Mouse (Mus musculus) erythroblast, adult 5-6 weeks (primary cell): ENCODE measurements around the gene Gm49378. TPM values are rescaled to one million over a fixed set of nuclear protein-coding genes. Genes with fewer than 3 reads are reported as not detected.

Experiments
- ATAC-seq: replicated peaks from 2 replicates; pipeline ENCODE4 v1.8.0; 2016; ENCODE audit warnings: moderate number of reproducible peaks, mild to moderate bottlenecking, moderate TSS enrichment, inconsistent platforms; ENCODE audit not compliant: poor library complexity, low FRiP score, severe bottlenecking
- total RNA-seq, 2 experiments: library from RNA; stranded (forward) in 1 of 2; stranded (reverse) in 1 of 2; fragments of 150-400 nt in 1 of 2; fragments of 200-764, 138-1000 nt in 1 of 2; gene quantifications; 2 replicates each; pipeline versions ENCODE4 v1.2.3 to v1.2.4; 2015 to 2017; ENCODE audit warnings: low replicate concordance in 2 of 2

The Gm49378 gene
- total RNA-seq (2015; ENCODE audit: low replicate concordance) (0.96 and 5.4 TPM in 2 replicates), total RNA-seq (2017; ENCODE audit: low replicate concordance) (5.4 TPM in 1 of 2 replicates, not detected in the other)

DNA sequence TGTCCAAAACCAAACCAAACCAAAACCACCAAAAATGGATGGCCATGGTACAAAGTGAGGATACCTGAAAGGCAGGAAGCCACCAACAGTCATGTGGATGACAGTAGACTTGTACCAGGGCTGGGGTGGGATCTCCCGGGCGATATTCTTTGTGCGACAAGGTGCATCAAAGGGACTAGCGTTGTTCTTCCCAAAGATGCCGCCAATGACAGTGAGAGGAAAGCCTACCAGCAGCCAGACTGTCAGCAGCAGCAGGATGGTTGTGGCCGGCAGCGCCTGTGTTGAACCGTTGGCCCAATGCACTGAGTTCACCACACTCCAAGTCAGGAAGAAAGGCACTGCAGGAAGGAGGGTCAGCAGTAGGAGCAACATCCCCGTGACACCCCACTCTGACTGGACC, at the start of gene Gm49378:
Gene Gm49378 (minus strand): TSS at position 101 of the 400 bp plus-strand sequence.
- no peak for ATAC-seq

DNA sequence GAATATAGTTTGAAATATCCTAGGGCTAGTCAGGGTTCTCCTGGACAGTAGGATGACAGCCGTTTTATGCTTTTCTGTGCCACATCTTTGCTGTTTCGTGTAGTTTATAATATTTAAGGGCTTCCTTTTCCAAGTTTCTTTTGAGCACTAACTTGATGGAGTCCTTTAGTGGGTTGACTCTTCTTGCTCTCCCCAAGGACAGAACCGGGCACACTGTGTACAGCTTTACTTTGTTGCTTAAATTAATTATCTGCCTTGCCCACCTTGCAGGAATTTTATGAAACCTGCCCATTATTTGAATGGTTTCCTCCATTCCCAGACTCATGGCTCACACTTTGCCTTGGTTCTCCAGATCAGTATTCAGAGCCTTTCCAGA, 44.4 kb upstream of the Gm49378 start:
- ATAC-seq = peak; percentile 37

DNA sequence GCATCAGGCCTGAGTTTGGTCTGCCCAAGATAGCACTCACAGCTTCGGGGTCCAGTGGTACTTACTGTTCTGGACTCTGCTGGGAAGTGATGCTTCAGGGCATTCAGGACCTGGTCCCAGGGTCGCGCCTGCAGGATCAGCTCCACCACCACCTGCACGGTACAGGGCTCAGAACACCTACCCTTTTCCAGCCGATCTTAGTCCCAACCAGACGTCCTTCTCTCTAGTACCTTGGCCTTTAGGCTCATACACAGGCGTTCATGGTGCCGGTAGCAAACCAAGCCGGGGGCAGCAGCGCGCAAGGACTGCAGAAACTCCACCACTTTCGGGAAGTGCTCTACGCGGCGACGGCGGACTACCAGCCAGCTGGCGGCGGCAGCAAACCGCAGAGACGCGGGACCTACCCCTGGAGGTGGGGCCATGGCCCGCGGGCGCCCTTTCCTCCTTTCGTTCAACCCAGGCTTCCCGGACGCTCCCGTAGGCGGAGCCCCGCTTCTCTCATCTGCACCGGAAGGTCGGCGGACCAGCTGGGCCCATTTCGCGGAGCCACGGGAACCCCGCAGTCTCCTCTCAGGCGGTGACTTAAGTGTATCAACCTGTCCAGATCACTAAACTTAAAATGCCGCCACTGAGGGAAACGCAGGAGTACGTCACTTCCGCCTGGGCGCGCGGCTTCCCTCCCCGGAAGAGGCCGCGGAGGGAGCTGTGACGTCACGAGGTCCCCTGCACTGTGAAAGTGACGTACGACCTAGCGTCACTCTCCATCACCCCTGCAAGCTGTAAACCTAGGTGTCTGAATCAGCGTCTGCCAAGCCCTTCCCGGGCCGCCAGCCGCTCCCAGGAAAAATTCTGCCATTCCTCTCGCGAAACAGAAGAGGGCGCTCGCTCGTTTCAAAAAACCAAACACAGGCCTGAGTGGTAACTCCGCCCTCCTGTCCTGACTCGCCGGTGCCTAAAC, 43.7 kb upstream of the Gm49378 start, which contains the start of gene Tinf2:
Gene Tinf2 (minus strand): TSS at position 661 of the 958 bp plus-strand sequence.
- ATAC-seq = peak; percentile 94

DNA sequence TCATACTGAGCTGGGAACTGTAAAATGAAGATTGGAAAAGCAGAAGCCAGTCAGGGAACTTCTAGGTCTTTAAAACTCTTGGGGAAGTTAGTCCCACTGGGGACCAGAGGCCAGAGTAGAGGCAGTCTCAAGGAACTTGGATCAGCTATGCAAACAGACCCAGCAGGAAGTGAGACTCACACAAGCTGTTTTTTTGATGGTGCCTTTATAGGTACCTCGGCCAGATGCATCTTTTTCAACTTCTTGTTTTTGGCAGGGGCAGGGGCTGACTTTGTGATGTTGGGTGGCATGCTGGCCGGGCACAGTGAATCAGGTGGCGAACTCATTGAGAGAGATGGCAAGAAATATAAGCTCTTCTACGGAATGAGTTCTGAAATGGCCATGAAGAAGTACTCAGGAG, 39.9 kb upstream of the Gm49378 start:
- ATAC-seq = no peak

DNA sequence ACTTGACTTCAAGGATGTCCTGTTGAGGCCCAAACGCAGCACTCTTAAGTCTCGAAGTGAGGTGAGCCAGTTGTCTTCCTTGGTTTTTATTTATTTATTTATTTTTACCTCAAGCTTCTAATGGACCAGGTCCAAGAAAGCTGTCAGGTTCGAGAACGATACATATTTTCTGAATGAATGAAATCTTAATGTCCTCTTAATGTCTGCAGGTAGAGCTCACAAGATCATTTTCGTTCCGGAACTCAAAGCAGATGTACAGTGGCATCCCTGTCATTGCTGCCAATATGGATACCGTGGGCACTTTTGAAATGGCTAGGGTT, 35.0 kb upstream of the Gm49378 start:
- no peak for ATAC-seq

DNA sequence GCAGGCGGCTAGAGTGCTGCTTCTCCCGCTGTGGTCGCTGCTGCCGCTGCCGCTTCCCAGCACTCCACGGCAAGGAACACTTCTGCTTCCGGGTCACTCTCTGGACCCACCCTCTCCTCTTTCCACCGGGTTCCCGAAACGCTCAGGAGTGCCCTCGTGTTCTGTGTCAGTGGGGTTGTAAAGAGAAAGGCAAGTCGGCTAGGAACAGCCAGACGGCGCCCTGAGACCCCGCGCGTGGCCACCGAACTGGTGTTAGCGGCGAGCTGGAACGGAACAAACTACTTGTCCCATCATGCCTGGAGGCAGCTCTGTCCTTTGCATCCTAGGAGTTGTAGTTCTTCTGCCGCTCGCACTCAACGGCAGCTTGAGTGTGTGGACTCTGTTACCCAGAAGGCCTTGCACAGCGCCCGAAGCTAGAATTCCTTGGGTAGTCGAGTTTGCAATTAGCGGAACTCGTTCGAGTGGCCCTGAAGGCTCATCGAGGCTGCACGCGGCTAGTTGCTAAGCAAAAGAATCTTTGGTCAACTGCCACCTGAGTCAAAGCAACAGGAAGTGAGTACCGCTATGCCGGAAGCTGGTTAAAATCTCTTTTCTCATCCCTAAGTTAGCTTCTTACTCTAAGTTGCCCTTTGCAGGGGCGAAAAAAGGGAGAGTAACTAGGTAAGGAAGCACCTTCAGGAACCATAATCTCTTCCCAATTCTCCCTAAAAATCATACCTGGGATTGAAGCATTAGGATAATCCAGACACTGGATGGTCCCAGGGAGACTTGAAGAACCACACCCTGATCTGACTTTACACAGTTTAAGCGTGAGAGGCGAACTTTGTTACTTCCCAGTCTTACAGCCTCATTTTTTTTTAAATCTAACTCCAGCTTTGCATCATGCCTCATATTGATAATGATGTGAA, 34.4 kb upstream of the Gm49378 start, which contains the start of the genes Gmpr2 and Nedd8:
Gene Gmpr2 (plus strand): TSS at position 109 of the 908 bp plus-strand sequence.
Gene Nedd8 (minus strand): TSS at position 292 of the 908 bp plus-strand sequence.
- peak; percentile 98 for ATAC-seq

DNA sequence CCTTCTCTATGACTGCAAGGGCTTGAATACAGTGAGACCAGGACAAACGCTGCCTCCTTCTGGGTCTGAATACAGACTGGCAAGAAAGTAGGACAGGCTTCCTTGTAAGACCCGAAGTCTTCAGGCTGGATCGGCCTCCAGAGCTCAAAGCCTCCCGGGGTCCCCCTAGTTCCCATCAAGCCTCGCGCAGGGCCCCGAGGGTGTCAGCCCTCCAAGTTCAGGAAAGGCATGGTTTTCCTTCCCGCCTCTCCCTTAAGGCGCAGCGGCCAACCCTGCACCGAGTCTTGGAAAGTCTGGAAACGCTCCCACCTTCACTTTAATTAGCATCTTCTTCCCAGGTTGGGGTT, 33.8 kb upstream of the Gm49378 start:
- peak; percentile 32 for ATAC-seq

DNA sequence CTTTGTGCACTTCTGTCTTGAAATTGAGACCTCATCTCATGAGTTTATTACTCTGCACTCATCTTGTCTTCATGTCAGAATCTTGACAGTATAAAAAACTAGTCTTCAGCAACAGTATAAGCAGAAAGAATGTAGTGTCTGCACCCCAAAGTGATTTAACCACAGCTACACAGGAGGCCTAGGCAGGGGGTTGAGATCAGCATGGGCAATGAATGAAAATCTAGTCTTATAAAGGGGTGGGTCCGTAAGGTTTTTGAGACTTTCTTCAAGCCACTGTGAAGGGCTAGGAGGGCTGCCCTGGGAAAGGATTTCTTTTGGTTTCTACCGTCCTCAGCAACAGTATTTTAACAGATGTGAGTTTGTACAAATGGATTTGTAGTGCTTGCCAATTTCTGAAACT, 22.9 kb upstream of the Gm49378 start:
- no peak; the same call in 1 of the 2 replicates for ATAC-seq

DNA sequence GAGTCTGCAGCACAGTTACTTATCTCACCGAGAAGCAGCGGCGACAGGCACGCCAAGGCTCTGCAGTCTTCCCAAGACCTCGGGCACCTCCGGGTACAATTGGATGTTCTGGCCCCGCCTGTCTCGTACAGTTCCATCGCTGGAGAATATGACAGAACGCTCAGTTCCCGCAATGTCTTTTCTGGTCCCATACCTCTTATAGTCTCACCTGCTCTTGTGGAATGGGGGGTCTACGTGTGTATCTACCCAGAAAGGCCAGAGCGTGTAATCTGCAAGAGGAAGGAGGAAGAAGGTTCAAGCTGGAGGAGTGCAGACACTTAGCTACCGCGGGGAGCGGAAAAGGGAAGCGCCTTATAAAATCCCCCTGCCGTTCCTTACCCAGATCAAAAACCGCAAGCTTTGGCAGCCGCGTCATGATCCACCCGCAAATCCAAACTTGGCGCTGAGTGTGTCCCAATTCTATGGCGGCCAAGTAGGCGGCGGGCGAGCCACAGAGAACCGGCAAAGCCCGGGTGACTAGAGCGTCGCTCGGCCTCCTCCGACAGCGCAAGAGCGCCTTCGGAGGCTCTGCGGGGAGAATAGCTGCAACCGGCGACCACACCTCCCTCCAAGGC, 22.4 kb upstream of the Gm49378 start, which contains the start of gene Mdp1:
Gene Mdp1 (minus strand): TSS at position 549 of the 614 bp plus-strand sequence.
- peak; percentile 98 for ATAC-seq

DNA sequence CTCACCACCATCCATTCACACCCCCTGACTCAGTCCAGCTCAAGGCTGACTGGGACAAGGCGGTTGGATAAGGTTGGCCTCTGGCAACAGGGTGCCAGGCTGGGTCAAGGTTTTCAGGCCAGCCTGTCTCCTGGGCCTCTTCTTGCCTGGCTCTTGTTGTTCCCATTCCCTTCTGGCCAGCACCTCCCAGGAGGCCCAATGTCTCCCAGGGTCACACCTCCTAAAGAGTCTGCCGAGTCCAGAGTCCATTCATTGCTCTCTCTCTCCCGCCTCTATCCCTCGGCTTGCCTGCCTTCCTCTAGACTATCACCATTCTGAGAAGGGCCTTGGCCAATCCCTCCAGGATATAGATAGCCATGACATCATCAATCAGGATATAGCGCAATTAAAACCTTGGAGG, 20.3 kb upstream of the Gm49378 start:
- ATAC-seq = no peak

DNA sequence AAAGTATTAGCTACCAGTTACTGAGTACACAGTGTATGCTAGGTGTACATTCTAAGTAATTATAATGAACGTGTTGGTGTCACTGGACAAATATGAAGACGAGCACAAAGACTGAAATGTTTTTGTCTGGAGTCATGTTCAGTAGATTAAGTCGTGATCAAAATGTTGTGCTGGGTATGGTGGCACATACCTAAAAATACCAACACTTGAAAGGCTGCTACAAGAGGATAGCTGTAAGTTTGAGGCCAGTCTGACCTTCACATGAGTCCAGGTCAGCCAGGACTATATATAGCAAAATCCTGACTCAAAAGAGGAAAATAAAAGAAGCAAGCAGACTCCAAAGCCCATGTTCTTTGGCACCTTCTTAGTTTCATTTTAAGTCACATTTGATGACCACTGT, 19.2 kb upstream of the Gm49378 start:
- ATAC-seq = no peak

DNA sequence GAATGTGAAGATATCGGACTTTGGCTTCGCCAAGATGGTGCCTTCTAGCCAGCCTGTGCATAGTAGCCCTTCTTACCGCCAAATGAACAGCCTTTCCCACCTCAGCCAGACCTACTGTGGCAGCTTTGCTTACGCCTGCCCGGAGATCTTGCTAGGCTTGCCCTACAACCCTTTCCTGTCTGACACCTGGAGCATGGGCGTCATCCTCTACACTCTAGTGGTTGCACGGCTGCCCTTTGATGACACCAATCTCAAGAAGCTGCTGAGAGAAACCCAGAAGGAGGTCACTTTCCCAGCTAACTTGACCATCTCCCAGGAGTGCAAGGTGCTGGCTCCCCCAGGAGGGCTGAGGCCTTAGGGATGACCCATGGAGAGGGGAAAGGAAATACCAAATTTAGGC, 13.8 kb upstream of the Gm49378 start:
- ATAC-seq = no peak

DNA sequence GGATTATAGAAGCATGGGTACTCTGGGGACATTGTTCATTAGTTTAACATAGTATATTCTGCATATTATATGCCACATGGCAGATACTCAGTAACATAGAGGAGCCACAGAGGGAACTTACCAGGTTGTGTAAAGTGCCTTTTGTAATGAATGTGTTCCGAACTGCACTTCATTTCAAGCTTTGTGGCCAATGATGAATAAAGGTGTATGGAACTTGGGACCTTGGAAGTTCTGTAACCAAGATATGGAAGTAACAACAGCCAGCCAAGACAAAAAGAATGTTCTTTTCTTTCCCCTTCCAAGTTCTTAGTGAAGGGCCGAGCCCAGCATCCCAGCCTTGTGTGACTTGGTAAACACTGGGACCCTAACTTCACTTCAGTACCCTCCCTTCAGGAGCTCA, 12.2 kb upstream of the Gm49378 start, which contains the start of gene Tssk4:
Gene Tssk4 (plus strand): TSS at position 301 of the 400 bp plus-strand sequence.
- no peak for ATAC-seq

DNA sequence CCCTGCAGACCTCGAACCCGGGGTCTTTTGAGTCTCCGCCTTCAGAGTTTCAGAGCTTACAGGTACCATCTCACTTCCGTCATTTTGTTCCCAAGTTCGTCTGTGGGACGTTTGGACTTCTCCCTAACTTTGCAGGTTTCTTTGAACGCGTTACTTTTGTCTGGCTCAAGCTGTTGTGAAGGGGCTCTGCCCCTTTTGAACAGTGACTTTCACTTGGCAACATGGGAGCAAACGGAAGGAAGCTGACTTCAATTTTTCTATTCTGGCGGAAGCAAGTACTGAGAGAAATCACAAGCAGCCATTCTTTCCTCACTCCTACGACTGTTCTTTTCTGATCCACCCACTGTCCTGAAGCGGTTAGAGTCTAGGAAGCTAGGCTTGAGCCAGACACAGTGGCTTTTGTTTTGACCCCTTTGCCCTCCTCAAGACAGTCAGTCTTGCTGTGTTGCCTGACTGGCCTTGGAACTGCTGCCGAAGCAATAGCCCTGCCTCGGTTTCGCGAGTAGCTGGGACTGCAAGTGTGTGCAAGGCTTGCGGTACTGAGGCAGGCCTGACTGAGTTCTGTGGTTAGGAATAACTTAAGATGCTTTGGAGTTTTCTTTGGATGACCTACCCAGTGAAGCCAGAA, 6.7 kb upstream of the Gm49378 start:
- no peak for ATAC-seq

DNA sequence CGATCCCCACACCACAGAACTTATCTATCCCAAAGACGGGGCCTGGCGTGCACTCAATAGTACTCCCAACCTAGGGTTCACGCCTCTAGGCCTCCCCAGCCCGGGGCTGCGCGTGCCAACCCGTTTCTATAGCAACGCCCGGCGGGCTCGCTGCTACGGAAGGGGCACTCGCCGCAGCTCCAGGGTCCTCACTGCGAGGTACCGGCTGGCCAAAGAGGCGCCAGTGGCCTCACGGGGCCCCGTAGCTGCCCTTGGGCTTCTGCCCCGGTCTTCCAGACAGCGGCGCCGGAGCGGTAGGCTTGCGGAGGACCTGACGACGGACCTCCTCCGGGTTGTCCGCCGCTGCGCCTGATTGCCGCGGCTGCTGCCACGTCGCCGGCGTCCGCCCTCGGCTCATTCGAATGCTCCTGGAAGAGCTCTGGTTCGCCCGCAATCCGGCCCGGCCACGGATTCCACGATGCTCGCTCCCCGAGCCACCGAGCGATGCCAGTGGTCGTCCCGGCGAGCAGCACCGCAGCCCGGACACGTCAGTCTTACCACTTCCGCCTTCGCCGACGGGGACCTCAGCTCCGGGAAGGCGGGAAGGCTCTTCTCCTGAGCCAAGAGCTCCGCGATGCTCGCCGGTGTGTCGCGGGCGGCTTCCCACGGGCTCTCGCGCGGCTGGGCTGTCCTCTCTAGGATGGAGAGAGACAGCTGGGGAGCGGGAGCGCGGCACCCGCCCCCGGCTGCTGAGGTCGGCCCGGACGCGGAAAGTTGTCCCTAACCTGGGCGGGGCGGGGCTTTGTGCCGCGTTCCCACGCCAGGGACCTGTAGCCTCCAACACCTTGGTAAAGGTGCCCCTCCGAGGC, 5.6 kb upstream of the Gm49378 start, which contains the start of gene Tm9sf1:
Gene Tm9sf1 (minus strand): TSS at position 747 of the 848 bp plus-strand sequence.
- peak; percentile 85 for ATAC-seq

DNA sequence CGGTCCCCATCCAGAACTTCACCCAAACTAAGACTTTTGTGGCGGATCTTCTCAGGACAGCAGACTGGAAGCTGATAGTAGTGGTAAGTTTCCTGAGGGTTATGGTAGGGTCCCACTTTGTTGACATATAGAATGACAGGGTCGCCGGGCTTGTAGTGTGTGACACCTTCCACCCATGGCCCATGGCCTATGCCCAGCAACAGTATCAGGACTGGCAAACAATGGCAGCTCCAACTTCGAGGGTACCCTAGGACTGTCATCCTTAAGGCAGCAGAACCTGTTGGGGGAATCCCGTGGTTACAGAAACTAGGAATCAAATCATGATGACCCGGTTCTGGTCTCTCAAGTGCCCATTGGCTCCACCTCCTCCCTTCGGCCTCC, 5.0 kb upstream of the Gm49378 start:
- peak; percentile 14 for ATAC-seq

DNA sequence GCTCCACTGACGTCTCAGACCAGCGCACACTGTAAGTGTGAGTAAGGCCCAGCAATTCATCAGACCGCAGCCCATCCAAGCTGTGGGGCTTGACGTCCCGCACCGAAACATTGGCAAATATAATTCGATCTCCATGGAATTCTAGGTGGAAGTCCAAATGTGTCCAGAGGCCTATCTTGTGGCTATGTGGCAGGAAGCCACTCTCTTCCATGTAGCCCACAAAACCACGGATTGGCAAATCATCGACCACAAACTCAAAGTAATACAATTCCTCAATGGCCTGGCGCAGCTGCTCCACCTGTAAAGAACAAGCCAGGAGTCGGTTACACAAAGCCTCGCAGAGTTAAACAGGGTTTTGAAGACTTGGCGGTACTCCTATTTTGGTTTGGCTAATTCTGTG, 3.6 kb upstream of the Gm49378 start:
- ATAC-seq = no peak

DNA sequence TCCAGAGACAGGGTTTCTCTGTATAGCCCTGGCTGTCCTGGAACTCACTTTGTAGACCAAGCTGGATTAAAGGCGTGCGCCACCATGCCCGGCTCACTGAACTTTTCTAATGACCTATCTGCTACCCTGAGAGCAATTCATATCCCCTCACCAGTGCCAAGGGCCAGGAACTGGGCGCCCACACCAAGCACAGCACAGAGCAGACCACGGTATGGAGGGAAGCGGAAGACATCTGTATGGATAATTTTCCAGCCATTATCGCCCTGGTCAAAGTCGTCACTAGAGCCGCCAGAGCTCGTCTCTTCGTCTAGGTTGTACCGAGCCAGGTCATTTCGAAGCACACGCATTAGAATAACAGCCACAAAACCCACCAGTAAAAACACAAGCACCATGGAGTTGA, 3.1 kb upstream of the Gm49378 start:
- no peak for ATAC-seq
